Comparison of ENCODE assay signal across 12 mouse cellular contexts in genomic region chr9:58274626-58275025, GRCm38 (mm10). TPM values are rescaled to one million over a fixed set of nuclear protein-coding genes. Genes with fewer than 3 reads are reported as not detected.
DNase-seq lines count a peak whose midpoint lies in the region; ATAC-seq lines count a peak whose summit lies in the region.
"Had no signal": no experiment of that assay in that cellular context is flagged by ENCODE, and none has a peak within 500 bp of the region (broad histone marks: within the 10 kb centered on the region; RNA-seq: fewer than 3 reads in every experiment).

No protein-coding gene starts in this region.

- peak overlapping the region; percentile 54 for H3K4me2 ChIP-seq in heart, embryonic 13.5 days
- 0 out of 2 replicates have a peak overlapping the region, but pooled peaks have one; percentile 37 for H3K4me2 ChIP-seq in lung, embryonic 16.5 days (ENCODE audit: low read depth, low read length)
- H3K4me2 ChIP-seq in embryonic facial prominence, embryonic 14.5 days (ENCODE audit: low read depth, low read length): no peak overlapping the region
- no peak overlapping the region for H3K4me2 ChIP-seq in stomach, embryonic 14.5 days (replicated peaks; ENCODE audit: low read depth, low read length)
- H3K4me2 ChIP-seq: forebrain, embryonic 13.5 days; hindbrain, embryonic 14.5 days; midbrain, embryonic 12.5 days had no signal

- no peaks in the 10 kb centered on the region for H3K9me3 ChIP-seq in heart, embryonic 13.5 days
- no peaks in the 10 kb centered on the region for H3K9me3 ChIP-seq in lung, embryonic 16.5 days (ENCODE audit: control insufficient read depth, low read length)
- H3K9me3 ChIP-seq in embryonic facial prominence, embryonic 14.5 days (ENCODE audit: control insufficient read depth, low read length): no peaks in the 10 kb centered on the region
- H3K9me3 ChIP-seq in stomach, embryonic 14.5 days (ENCODE audit: control insufficient read depth, low read depth, low read length): no peaks in the 10 kb centered on the region
- H3K9me3 ChIP-seq: forebrain, embryonic 13.5 days; midbrain, embryonic 12.5 days had no signal

- no peaks in the 10 kb centered on the region for H3K27me3 ChIP-seq in heart, embryonic 13.5 days (replicated peaks)
- H3K27me3 ChIP-seq in lung, embryonic 16.5 days (ENCODE audit: control insufficient read depth, insufficient read depth, low read depth, low read length): no peaks in the 10 kb centered on the region
- no peaks in the 10 kb centered on the region for H3K27me3 ChIP-seq in embryonic facial prominence, embryonic 14.5 days (replicated peaks; ENCODE audit: control insufficient read depth, insufficient read depth, low read length)
- no peaks in the 10 kb centered on the region for H3K27me3 ChIP-seq in stomach, embryonic 14.5 days (ENCODE audit: control insufficient read depth, insufficient read depth, low read length)
- H3K27me3 ChIP-seq: forebrain, embryonic 13.5 days; midbrain, embryonic 12.5 days had no signal

- H3K36me3 ChIP-seq in heart, embryonic 13.5 days: no peaks in the 10 kb centered on the region
- H3K36me3 ChIP-seq in lung, embryonic 16.5 days (ENCODE audit: control insufficient read depth, insufficient read depth, low read length): no peaks in the 10 kb centered on the region
- H3K36me3 ChIP-seq in embryonic facial prominence, embryonic 14.5 days (ENCODE audit: control insufficient read depth, insufficient read depth, low read length): no peaks in the 10 kb centered on the region
- H3K36me3 ChIP-seq in stomach, embryonic 14.5 days (ENCODE audit: control insufficient read depth, insufficient read depth, low read length): no peaks in the 10 kb centered on the region
- H3K36me3 ChIP-seq: midbrain, embryonic 12.5 days had no signal

- H3K4me3 ChIP-seq in heart, embryonic 13.5 days: no peak overlapping the region
- no peak overlapping the region for H3K4me3 ChIP-seq in lung, embryonic 16.5 days (ENCODE audit: low read length)
- H3K4me3 ChIP-seq in embryonic facial prominence, embryonic 14.5 days (ENCODE audit: low read depth, low read length): no peak overlapping the region
- H3K4me3 ChIP-seq in stomach, embryonic 14.5 days (ENCODE audit: low read depth, low read length): no peak overlapping the region
- H3K4me3 ChIP-seq: forebrain, embryonic 13.5 days; midbrain, embryonic 12.5 days had no signal

- peaks cover 31% of the 10 kb centered on the region for H3K4me1 ChIP-seq in heart, embryonic 13.5 days
- H3K4me1 ChIP-seq in lung, embryonic 16.5 days (replicated peaks; ENCODE audit: control insufficient read depth, insufficient read depth, low read length): peaks cover 15% of the 10 kb centered on the region
- peaks cover 16% of the 10 kb centered on the region for H3K4me1 ChIP-seq in embryonic facial prominence, embryonic 14.5 days (ENCODE audit: control insufficient read depth, insufficient read depth, low read length)
- H3K4me1 ChIP-seq in stomach, embryonic 14.5 days (ENCODE audit: control insufficient read depth, insufficient read depth, low read length): peaks cover 12% of the 10 kb centered on the region

- peak overlapping the region; percentile 74; the same call in 1 of the 2 replicates for H3K9ac ChIP-seq in heart, embryonic 13.5 days
- no peak overlapping the region for H3K9ac ChIP-seq in lung, embryonic 16.5 days (ENCODE audit: low read length)
- H3K9ac ChIP-seq in embryonic facial prominence, embryonic 14.5 days (ENCODE audit: low read depth, low read length): no peak overlapping the region
- no peak overlapping the region for H3K9ac ChIP-seq in stomach, embryonic 14.5 days (replicated peaks; ENCODE audit: low read depth, low read length)
- H3K9ac ChIP-seq: hindbrain, embryonic 14.5 days; midbrain, embryonic 12.5 days had no signal

- 38% methylated on average over 3 of the region's 3 CpGs for WGBS in heart, embryonic 13.5 days
- 25% methylated on average over 3 of the region's 3 CpGs for WGBS in lung, embryonic 16.5 days
- WGBS in embryonic facial prominence, embryonic 14.5 days: 43% methylated on average over 3 of the region's 3 CpGs
- 36% methylated on average over 3 of the region's 3 CpGs for WGBS in stomach, embryonic 14.5 days

- ATAC-seq in heart, embryonic 13.5 days (ENCODE audit: extremely low read depth, insufficient number of reproducible peaks, low FRiP score, low TSS enrichment): no peak
- no peak for ATAC-seq in lung, embryonic 16.5 days (ENCODE audit: low read depth)
- no peak for ATAC-seq in embryonic facial prominence, embryonic 14.5 days (ENCODE audit: low read depth)
- ATAC-seq in stomach, embryonic 14.5 days (ENCODE audit: insufficient number of reproducible peaks, insufficient read depth, low FRiP score, low read depth): no peak
- ATAC-seq: forebrain, embryonic 13.5 days had no signal

- H3K27ac ChIP-seq in heart, embryonic 13.5 days (replicated peaks): peak overlapping the region; percentile 93
- H3K27ac ChIP-seq in lung, embryonic 16.5 days (ENCODE audit: low read length): peak overlapping the region; percentile 76
- peak overlapping the region; percentile 81 for H3K27ac ChIP-seq in embryonic facial prominence, embryonic 14.5 days (replicated peaks; ENCODE audit: low read depth, low read length)
- H3K27ac ChIP-seq in stomach, embryonic 14.5 days (ENCODE audit: low read length): 0 out of 2 replicates have a peak overlapping the region, but pooled peaks have one; percentile 56
- H3K27ac ChIP-seq: forebrain, embryonic 13.5 days; midbrain, embryonic 12.5 days had no signal

- no peak for DNase-seq in heart, adult 9 months (ENCODE audit: low spot score in 2 of 2)
- no peak for DNase-seq in lung, postnatal 25 days (ENCODE audit: low spot score)
- no peak for DNase-seq in embryonic facial prominence, embryonic 14.5 days (ENCODE audit: low spot score)
- DNase-seq in layer of hippocampus, postnatal 14 days (ENCODE audit: low spot score in 2 of 2): no peak
- DNase-seq in urinary bladder, adult 2 months (ENCODE audit: low spot score): no peak
- DNase-seq: cerebellum, adult 9-11 months had no signal

RNA-seq across cellular contexts. Expression of gene Stoml1, which starts 21.7 kb away (rescaled TPM):
- 25.0 and 25.6 TPM in 2 replicates for polyA plus RNA-seq in heart, embryonic 13.5 days (2015; fragmentation: Nextera tagmentation; extraction: Ambion mirVana)
- polyA plus RNA-seq in lung, embryonic 16.5 days (2015; fragmentation: Nextera tagmentation; extraction: Ambion mirVana): 28.7 and 28.8 TPM in 2 replicates
- polyA plus RNA-seq in embryonic facial prominence, embryonic 14.5 days (2014; fragmentation: Nextera tagmentation; extraction: Ambion mirVana): 25.0 and 34.1 TPM in 2 replicates
- polyA plus RNA-seq in stomach, embryonic 14.5 days (2014; fragmentation: Nextera tagmentation; extraction: Ambion mirVana): 27.0 and 30.3 TPM in 2 replicates
- total RNA-seq in layer of hippocampus, postnatal 14 days (2021): 10 to 100 TPM; 78.5 to 79.8 TPM
- 60.9 and 66.9 TPM in 2 replicates for polyA plus RNA-seq in urinary bladder, adult 2 months (2012; rRNA removed)

RNA-seq across cellular contexts. Expression of gene Pml, which starts 25.0 kb away (rescaled TPM):
- polyA plus RNA-seq in heart, embryonic 13.5 days (2015; fragmentation: Nextera tagmentation; extraction: Ambion mirVana): 11.9 and 12.9 TPM in 2 replicates
- polyA plus RNA-seq in lung, embryonic 16.5 days (2015; fragmentation: Nextera tagmentation; extraction: Ambion mirVana): 20.4 and 21.6 TPM in 2 replicates
- 14.6 and 15.3 TPM in 2 replicates for polyA plus RNA-seq in embryonic facial prominence, embryonic 14.5 days (2014; fragmentation: Nextera tagmentation; extraction: Ambion mirVana)
- polyA plus RNA-seq in stomach, embryonic 14.5 days (2014; fragmentation: Nextera tagmentation; extraction: Ambion mirVana): 15.0 and 17.2 TPM in 2 replicates
- 1 to 10 TPM; 8.5 to 9.8 TPM for total RNA-seq in layer of hippocampus, postnatal 14 days (2021)
- 14.2 and 21.8 TPM in 2 replicates for polyA plus RNA-seq in urinary bladder, adult 2 months (2012; rRNA removed)

RNA-seq across cellular contexts. Expression of gene Loxl1, which starts 38.4 kb away (rescaled TPM):
- 51.5 TPM in 2 replicates for polyA plus RNA-seq in heart, embryonic 13.5 days (2015; fragmentation: Nextera tagmentation; extraction: Ambion mirVana)
- polyA plus RNA-seq in lung, embryonic 16.5 days (2015; fragmentation: Nextera tagmentation; extraction: Ambion mirVana): 38.6 and 42.4 TPM in 2 replicates
- 68.7 and 74.1 TPM in 2 replicates for polyA plus RNA-seq in embryonic facial prominence, embryonic 14.5 days (2014; fragmentation: Nextera tagmentation; extraction: Ambion mirVana)
- polyA plus RNA-seq in stomach, embryonic 14.5 days (2014; fragmentation: Nextera tagmentation; extraction: Ambion mirVana): 32.2 and 38.5 TPM in 2 replicates
- total RNA-seq in layer of hippocampus, postnatal 14 days (2021): 1 to 10 TPM; 3.6 to 6.2 TPM
- polyA plus RNA-seq in urinary bladder, adult 2 months (2012; rRNA removed): 56.0 and 68.7 TPM in 2 replicates

Comparison
In these comparisons a context has a peak if more than half of its experiments do, and no peak if none do; other contexts are left out.
1. H3K4me2 ChIP-seq: peak in heart, embryonic 13.5 days (single experiment) and lung, embryonic 16.5 days (single experiment); none in embryonic facial prominence, embryonic 14.5 days (single experiment) and stomach, embryonic 14.5 days (single experiment).
2. Peak in every context shown above with its lines, with median percentiles within 50 percentile points of each other: H3K27ac ChIP-seq.